Mouse (Mus musculus) cerebral cortex, adult 2 months (tissue): ENCODE data around the gene H2-M10.2.

Source experiments
- WGBS: fragments of 180-500 bp; shearing (Covaris S2); methylation state at CpG from one replicate; pipeline ENCODE4 v1.1.7; 2018; 5-methylcytosine and 5-hydroxymethylcytosine counted together

H2-M10.2 gene

DNA sequence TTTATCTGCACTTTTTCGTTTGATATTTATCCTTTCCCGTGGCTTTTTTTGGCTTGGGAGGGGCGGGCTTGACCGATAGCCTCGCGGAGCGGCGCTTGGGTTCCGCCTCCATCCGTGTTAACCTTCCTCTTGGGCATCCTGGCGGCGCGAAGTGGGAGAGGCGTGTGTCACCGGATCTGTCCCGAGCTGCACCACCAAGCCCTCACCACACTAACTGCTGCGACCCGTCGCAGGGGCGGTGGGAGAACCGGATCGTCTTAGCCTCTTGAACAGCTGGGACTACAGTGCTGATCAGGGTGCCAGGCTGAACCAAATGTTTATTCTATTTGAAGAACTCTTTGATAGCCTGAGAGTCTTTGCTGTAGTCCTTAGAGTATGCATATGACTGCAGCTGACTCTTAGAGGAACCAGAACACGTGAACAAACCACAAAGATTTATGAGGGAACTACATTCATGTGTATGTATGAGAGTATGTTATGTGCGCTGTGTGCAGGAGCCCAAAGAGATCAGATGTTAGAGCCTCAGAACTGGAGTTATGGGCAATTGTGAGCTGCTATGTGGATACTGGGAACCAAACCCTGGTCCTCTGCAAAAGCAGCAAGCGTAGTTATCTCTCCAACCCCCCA, 33.9 kb downstream of the H2-M10.2 start:
- 9% methylated on average over 25 of the region's 25 CpGs for WGBS

DNA sequence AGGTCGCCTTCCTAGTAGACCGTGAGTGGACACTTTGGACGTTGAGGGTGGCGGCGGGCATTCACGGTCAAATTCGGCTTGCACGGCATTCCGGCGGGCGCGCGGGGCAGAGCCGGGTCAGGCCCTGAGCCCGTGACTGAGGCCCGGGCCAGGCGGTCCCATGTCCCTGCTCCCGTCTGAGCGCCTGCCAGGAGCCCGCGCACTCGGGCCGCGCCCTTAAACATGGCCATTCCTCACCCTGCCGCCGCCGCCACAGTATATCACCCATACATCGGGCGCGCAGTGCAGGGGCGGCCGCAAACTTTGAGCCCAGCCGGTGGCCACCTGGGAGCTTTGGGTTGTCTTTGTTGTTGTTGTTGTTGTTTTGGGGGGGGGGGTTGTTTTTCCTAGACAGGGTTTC, 37.4 kb downstream of the H2-M10.2 start:
- WGBS = 36% methylated on average over 33 of the region's 33 CpGs

DNA sequence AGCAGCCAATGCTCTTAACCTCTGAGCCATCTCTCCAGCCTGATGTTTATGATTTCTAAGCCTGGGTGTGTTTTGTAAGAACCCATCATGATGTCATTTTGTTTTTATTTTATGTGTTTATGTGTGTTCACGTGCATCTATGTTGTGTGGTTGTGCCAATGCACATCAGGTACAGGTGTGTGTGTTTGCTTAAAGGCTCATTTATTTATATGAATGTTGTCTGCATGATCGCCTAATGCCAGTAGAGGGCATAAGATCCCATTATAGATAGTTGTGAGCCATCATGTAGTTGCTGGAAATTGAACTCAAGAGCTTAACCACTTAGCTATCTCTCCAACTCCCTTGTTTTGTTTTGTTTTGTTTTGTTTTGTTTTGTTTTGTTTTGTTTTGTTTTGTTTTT, 40.5 kb downstream of the H2-M10.2 start:
- 82% methylated on average over 2 of the region's 2 CpGs for WGBS

DNA sequence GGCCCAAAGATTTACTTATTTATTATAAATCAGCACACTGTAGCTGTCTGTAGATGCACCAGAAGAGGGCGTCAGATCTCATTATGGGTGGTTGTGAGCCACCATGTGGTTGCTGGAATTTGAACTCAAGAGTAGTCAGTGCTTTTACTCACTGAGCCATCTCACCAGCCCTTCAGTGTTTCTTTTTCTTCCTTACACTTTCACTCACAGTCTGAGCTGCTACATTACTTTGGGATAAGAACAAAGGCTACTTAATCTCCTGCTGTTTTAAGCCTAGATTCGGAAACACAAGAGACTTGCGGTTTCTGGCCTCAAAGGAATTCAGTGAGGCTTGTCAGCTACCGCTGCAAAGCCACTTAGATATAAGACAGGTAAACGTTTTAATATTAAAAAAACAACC, 42.3 kb downstream of the H2-M10.2 start:
- WGBS = 17% methylated on average over 5 of the region's 5 CpGs

DNA sequence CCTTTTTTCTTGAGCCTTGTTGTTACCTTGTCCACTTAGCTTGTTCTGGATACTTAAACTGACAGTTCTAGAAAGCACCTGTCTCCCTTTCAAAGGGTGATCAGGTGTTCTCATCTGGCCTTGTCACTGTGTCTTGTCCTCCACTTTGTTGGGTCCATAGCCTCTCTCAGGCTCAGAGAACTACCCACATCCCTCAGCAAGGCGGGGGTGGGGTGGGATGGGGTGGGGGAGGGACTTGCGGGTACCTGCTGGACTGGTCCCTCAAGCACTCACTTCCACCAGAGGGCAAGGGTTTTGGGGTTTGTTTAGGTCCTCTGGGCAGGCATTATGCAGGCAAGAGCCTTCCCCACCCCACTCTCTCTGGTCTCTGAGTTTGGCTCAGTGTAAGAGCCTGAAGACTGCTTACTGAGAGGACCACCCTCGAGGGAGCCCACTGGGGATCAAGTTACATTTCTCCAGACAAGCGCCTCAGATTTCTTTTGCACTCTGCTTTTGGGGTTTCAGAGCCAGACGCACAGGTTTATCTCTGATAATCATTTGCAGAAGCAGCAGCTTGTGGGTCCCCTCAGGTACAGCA, 45.6 kb downstream of the H2-M10.2 start:
- WGBS = 21% methylated on average over 5 of the region's 5 CpGs

DNA sequence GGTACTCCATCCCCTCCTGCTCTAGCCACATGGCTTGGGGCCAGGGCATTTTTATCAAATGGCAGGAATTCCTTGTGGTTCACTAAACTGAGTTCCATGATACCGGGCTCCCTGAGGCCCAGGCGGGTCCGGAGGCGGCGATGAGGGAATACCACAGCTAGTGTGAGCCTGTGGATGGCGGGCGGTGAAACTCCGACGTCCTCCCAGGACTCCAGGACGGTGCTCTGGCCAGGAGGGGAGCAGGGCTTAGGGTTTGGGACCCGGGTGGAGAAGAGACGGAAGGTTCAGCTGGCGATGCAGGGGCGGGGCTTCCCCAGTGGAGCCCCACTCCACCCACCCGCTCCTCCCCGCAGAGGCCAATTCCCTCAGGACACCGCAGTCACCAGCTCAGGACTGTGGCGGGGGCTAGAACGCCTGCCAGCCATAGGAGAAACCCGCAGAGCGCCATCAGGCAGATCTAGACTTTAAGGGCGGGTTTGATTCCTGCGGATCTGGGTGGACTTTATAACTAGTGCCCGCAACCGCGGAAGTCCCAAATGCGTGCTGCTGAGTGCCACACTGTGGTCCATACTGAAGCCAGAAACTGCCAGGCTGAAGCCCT, 48.9 kb downstream of the H2-M10.2 start:
- 3% methylated on average over 27 of the region's 27 CpGs for WGBS

DNA sequence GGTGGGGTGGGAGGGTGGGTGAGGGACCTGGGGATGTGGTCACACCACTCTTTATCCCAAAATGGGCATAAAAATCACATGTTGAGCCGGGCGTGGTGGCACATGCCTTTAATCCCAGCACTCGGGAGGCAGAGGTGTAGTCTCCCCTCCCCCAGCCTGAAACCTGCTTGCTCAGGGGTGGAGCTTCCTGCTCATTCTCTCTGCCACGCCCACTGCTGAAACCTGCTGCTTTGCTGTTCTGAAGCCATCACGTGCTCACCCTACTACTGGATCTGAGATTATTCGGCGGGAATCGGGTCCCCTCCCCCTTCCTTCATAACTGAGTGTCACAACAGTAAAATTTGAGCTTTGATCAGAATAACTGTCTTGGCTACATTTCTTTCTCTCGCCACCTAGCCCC, 51.0 kb downstream of the H2-M10.2 start:
- 32% methylated on average over 8 of the region's 9 CpGs for WGBS
